Mouse (Mus musculus): ENCODE measurements around the gene Rnf212b. TPM values are rescaled to one million over a fixed set of nuclear protein-coding genes. Genes with fewer than 3 reads are reported as not detected.

Rnf212b gene
- total and polyA plus RNA-seq, 3 experiments, result 0.27 TPM; not detected in 2

- TF ChIP-seq GATA2 (IDR thresholded peaks at IDR 0.05; ENCODE audit: borderline replicate concordance, low read depth, low read length), result no peak
- no peak for TF ChIP-seq GATA1 (IDR thresholded peaks at IDR 0.05; ENCODE audit: borderline replicate concordance, low read length)
- no peak for TF ChIP-seq CTCF (IDR thresholded peaks at IDR 0.05; ENCODE audit: low read depth, low read length)
- no peak for TF ChIP-seq POLR2AphosphoS5 (IDR thresholded peaks at IDR 0.05; ENCODE audit: insufficient replicate concordance, low read depth, low read length)
- H3K27me3 ChIP-seq (ENCODE audit: insufficient read depth, low read length), result no peaks in the 10 kb centered on the region
- H3K4me1 ChIP-seq (ENCODE audit: insufficient read depth, low read depth, low read length), result peaks cover 32% of the 10 kb centered on the region
- no peaks in the 10 kb centered on the region for H3K9me3 ChIP-seq (replicated peaks)
- H3K36me3 ChIP-seq (replicated peaks), result peaks cover 13% of the 10 kb centered on the region
- no peak overlapping the region for H3K4me3 ChIP-seq (ENCODE audit: low read depth, low read length)
- DNase-seq (ENCODE audit: low spot score) (no peak), ATAC-seq (ENCODE audit: extremely low read depth, insufficient number of reproducible peaks, low FRiP score, poor library complexity, severe bottlenecking) (no peak)
These were observed 46.6 kb downstream of the Rnf212b start for GRCm38 (mm10) chr14:54860511-54860910.

GRCm38 (mm10) chr14:54863501-54864312 lies 49.8 kb downstream of the Rnf212b start:
- no peaks in the 10 kb centered on the region for H3K9me3 ChIP-seq (replicated peaks)
- ATAC-seq (ENCODE audit: extremely low read depth, insufficient number of reproducible peaks, low FRiP score, poor library complexity, severe bottlenecking) (peak; percentile 99), DNase-seq (ENCODE audit: low spot score) (peak; percentile 98)
- no peaks in the 10 kb centered on the region for H3K36me3 ChIP-seq (replicated peaks)
- no peaks in the 10 kb centered on the region for H3K27me3 ChIP-seq (ENCODE audit: insufficient read depth, low read length)
- H3K4me3 ChIP-seq (ENCODE audit: low read depth, low read length), result peak overlapping the region; percentile 91
- peaks cover 25% of the 10 kb centered on the region for H3K4me1 ChIP-seq (ENCODE audit: insufficient read depth, low read depth, low read length)
- no peak for TF ChIP-seq GATA1 (IDR thresholded peaks at IDR 0.05; ENCODE audit: borderline replicate concordance, low read length)
- no peak for TF ChIP-seq TAL1 (conservative IDR thresholded peaks at IDR 0.05; ENCODE audit: low read depth, low read length)
- no peak for TF ChIP-seq GATA2 (IDR thresholded peaks at IDR 0.05; ENCODE audit: borderline replicate concordance, low read depth, low read length)
- no peak for TF ChIP-seq CTCF (IDR thresholded peaks at IDR 0.05; ENCODE audit: low read depth, low read length)
- no peak for TF ChIP-seq POLR2AphosphoS5 (IDR thresholded peaks at IDR 0.05; ENCODE audit: insufficient replicate concordance, low read depth, low read length)

- no peaks in the 10 kb centered on the region for H3K9me3 ChIP-seq (replicated peaks)
- DNase-seq (ENCODE audit: low spot score), result no peak
- no peak for ATAC-seq (ENCODE audit: extremely low read depth, insufficient number of reproducible peaks, low FRiP score, poor library complexity, severe bottlenecking)
- no peaks in the 10 kb centered on the region for H3K36me3 ChIP-seq (replicated peaks)
- no peaks in the 10 kb centered on the region for H3K27me3 ChIP-seq (ENCODE audit: insufficient read depth, low read length)
- H3K4me3 ChIP-seq (ENCODE audit: low read depth, low read length), result peak overlapping the region; percentile 91
- H3K4me1 ChIP-seq (ENCODE audit: insufficient read depth, low read depth, low read length), result peaks cover 25% of the 10 kb centered on the region
- no peak for TF ChIP-seq CTCF (IDR thresholded peaks at IDR 0.05; ENCODE audit: low read depth, low read length)
- TF ChIP-seq GATA2 (IDR thresholded peaks at IDR 0.05; ENCODE audit: borderline replicate concordance, low read depth, low read length), result no peak
- no peak for TF ChIP-seq TAL1 (conservative IDR thresholded peaks at IDR 0.05; ENCODE audit: low read depth, low read length)
- TF ChIP-seq POLR2AphosphoS5 (IDR thresholded peaks at IDR 0.05; ENCODE audit: insufficient replicate concordance, low read depth, low read length), result no peak
- TF ChIP-seq GATA1 (IDR thresholded peaks at IDR 0.05; ENCODE audit: borderline replicate concordance, low read length), result no peak
These were observed 50.5 kb downstream of the Rnf212b start for GRCm38 (mm10) chr14:54864313-54865036.

GRCm38 (mm10) chr14:54865626-54866025 lies 51.7 kb downstream of the Rnf212b start:
- no peaks in the 10 kb centered on the region for H3K9me3 ChIP-seq (replicated peaks)
- H3K4me3 ChIP-seq (ENCODE audit: low read depth, low read length), result no peak overlapping the region
- H3K4me1 ChIP-seq (ENCODE audit: insufficient read depth, low read depth, low read length), result peaks cover 25% of the 10 kb centered on the region
- H3K27me3 ChIP-seq (ENCODE audit: insufficient read depth, low read length), result no peaks in the 10 kb centered on the region
- no peak for TF ChIP-seq GATA1 (IDR thresholded peaks at IDR 0.05; ENCODE audit: borderline replicate concordance, low read length)
- no peak for TF ChIP-seq POLR2AphosphoS5 (IDR thresholded peaks at IDR 0.05; ENCODE audit: insufficient replicate concordance, low read depth, low read length)
- TF ChIP-seq GATA2 (IDR thresholded peaks at IDR 0.05; ENCODE audit: borderline replicate concordance, low read depth, low read length), result no peak
- no peak for TF ChIP-seq TAL1 (conservative IDR thresholded peaks at IDR 0.05; ENCODE audit: low read depth, low read length)
- TF ChIP-seq CTCF (IDR thresholded peaks at IDR 0.05; ENCODE audit: low read depth, low read length), result no peak
- no peak for ATAC-seq (ENCODE audit: extremely low read depth, insufficient number of reproducible peaks, low FRiP score, poor library complexity, severe bottlenecking)
- no peaks in the 10 kb centered on the region for H3K36me3 ChIP-seq (replicated peaks)
- no peak for DNase-seq (ENCODE audit: low spot score)

GRCm38 (mm10) chr14:54866268-54866667 lies 52.3 kb downstream of the Rnf212b start:
- DNase-seq (ENCODE audit: low spot score) (no peak), ATAC-seq (ENCODE audit: extremely low read depth, insufficient number of reproducible peaks, low FRiP score, poor library complexity, severe bottlenecking) (no peak)
- peaks cover 25% of the 10 kb centered on the region for H3K4me1 ChIP-seq (ENCODE audit: insufficient read depth, low read depth, low read length)
- H3K9me3 ChIP-seq (replicated peaks), result no peaks in the 10 kb centered on the region
- no peak overlapping the region for H3K4me3 ChIP-seq (ENCODE audit: low read depth, low read length)
- no peaks in the 10 kb centered on the region for H3K27me3 ChIP-seq (ENCODE audit: insufficient read depth, low read length)
- no peaks in the 10 kb centered on the region for H3K36me3 ChIP-seq (replicated peaks)
- TF ChIP-seq GATA2 (IDR thresholded peaks at IDR 0.05; ENCODE audit: borderline replicate concordance, low read depth, low read length) (no peak), POLR2AphosphoS5 (IDR thresholded peaks at IDR 0.05; ENCODE audit: insufficient replicate concordance, low read depth, low read length) (no peak), GATA1 (IDR thresholded peaks at IDR 0.05; ENCODE audit: borderline replicate concordance, low read length) (no peak), CTCF (IDR thresholded peaks at IDR 0.05; ENCODE audit: low read depth, low read length) (no peak), TAL1 (conservative IDR thresholded peaks at IDR 0.05; ENCODE audit: low read depth, low read length) (no peak)

- no peaks in the 10 kb centered on the region for H3K9me3 ChIP-seq (replicated peaks)
- no peak overlapping the region for H3K4me3 ChIP-seq (ENCODE audit: low read depth, low read length)
- H3K27me3 ChIP-seq (ENCODE audit: insufficient read depth, low read length), result no peaks in the 10 kb centered on the region
- peaks cover 25% of the 10 kb centered on the region for H3K4me1 ChIP-seq (ENCODE audit: insufficient read depth, low read depth, low read length)
- no peak for DNase-seq (ENCODE audit: low spot score)
- no peak for ATAC-seq (ENCODE audit: extremely low read depth, insufficient number of reproducible peaks, low FRiP score, poor library complexity, severe bottlenecking)
- no peaks in the 10 kb centered on the region for H3K36me3 ChIP-seq (replicated peaks)
- peak; percentile 63; the same call in 1 of the 2 replicates for TF ChIP-seq CTCF (IDR thresholded peaks at IDR 0.05; ENCODE audit: low read depth, low read length)
- TF ChIP-seq TAL1 (conservative IDR thresholded peaks at IDR 0.05; ENCODE audit: low read depth, low read length), result no peak
These were observed 53.0 kb downstream of the Rnf212b start for GRCm38 (mm10) chr14:54866936-54867335.
